Mouse (Mus musculus): ENCODE measurements around the gene Lpgat1.

The Lpgat1 gene

GRCm38 (mm10) chr1:191733822-191734221 is 16.2 kb downstream of the Lpgat1 start:
- no peak for DNase-seq (ENCODE audit: low spot score)

- no peak for DNase-seq (ENCODE audit: low spot score)
Observed at GRCm38 (mm10) chr1:191736425-191736824, 18.8 kb downstream of the Lpgat1 start.

- DNase-seq (ENCODE audit: low spot score), result peak; percentile 7
Observed at GRCm38 (mm10) chr1:191737871-191738270, 20.2 kb downstream of the Lpgat1 start.

GRCm38 (mm10) chr1:191738726-191739125 is 21.1 kb downstream of the Lpgat1 start:
- DNase-seq (ENCODE audit: low spot score), result no peak

- DNase-seq (ENCODE audit: low spot score), result no peak
Observed at GRCm38 (mm10) chr1:191740587-191741361, 23.1 kb downstream of the Lpgat1 start.

GRCm38 (mm10) chr1:191741635-191742034 is 24.0 kb downstream of the Lpgat1 start:
- no peak for DNase-seq (ENCODE audit: low spot score)

GRCm38 (mm10) chr1:191748431-191748830 is 30.8 kb downstream of the Lpgat1 start:
- no peak for DNase-seq (ENCODE audit: low spot score)

- no peak for DNase-seq (ENCODE audit: low spot score)
Observed at GRCm38 (mm10) chr1:191756520-191757199, 39.0 kb downstream of the Lpgat1 start.

GRCm38 (mm10) chr1:191774106-191774505 is 56.5 kb downstream of the Lpgat1 start:
- no peak for DNase-seq (ENCODE audit: low spot score)

GRCm38 (mm10) chr1:191775116-191775515 is 57.5 kb downstream of the Lpgat1 start:
- DNase-seq (ENCODE audit: low spot score), result no peak

GRCm38 (mm10) chr1:191777521-191777920 is 59.9 kb downstream of the Lpgat1 start:
- DNase-seq (ENCODE audit: low spot score), result no peak

- no peak for DNase-seq (ENCODE audit: low spot score)
Observed at GRCm38 (mm10) chr1:191780470-191780869, 62.8 kb downstream of the Lpgat1 start.

GRCm38 (mm10) chr1:191785108-191785507 is 67.5 kb downstream of the Lpgat1 start:
- DNase-seq (ENCODE audit: low spot score), result no peak

GRCm38 (mm10) chr1:191786255-191786654 is 68.6 kb downstream of the Lpgat1 start:
- DNase-seq (ENCODE audit: low spot score), result no peak

GRCm38 (mm10) chr1:191787379-191787778 is 69.7 kb downstream of the Lpgat1 start:
- no peak for DNase-seq (ENCODE audit: low spot score)

- DNase-seq (ENCODE audit: low spot score), result peak; percentile 59
Observed at GRCm38 (mm10) chr1:191792991-191793390, 75.4 kb downstream of the Lpgat1 start.

GRCm38 (mm10) chr1:191793888-191794532 is 76.4 kb downstream of the Lpgat1 start:
- no peak for DNase-seq (ENCODE audit: low spot score)

GRCm38 (mm10) chr1:191796238-191796896 is 78.7 kb downstream of the Lpgat1 start:
- no peak for DNase-seq (ENCODE audit: low spot score)

GRCm38 (mm10) chr1:191802093-191802819 is 84.6 kb downstream of the Lpgat1 start:
- no peak for DNase-seq (ENCODE audit: low spot score)

- DNase-seq (ENCODE audit: low spot score), result no peak
Observed at GRCm38 (mm10) chr1:191802820-191803655, 85.4 kb downstream of the Lpgat1 start.

GRCm38 (mm10) chr1:191804747-191805146 is 87.1 kb downstream of the Lpgat1 start:
- DNase-seq (ENCODE audit: low spot score), result no peak

Measured in ovary, postnatal 36 days (tissue).